Mouse (Mus musculus) midbrain, embryonic 15.5 days (tissue): ENCODE data around the gene Lck. TPM values are rescaled to one million over a fixed set of nuclear protein-coding genes. Genes with fewer than 3 reads are reported as not detected.

Source experiments
- ATAC-seq: fragments of 200-750 bp; cut with Nextera tagmentation; replicated peaks from 2 replicates; pipeline ENCODE4 v1.8.0; 2017; ENCODE audit warnings: moderate TSS enrichment
- H3K27ac ChIP-seq: fragments of 300-500 bp; sonication (generic); 2 replicates; pipeline ENCODE4 v1.5.1; 2015; ENCODE audit warnings: mild to moderate bottlenecking, inconsistent platforms
- H3K27me3 ChIP-seq: fragments of 300-500 bp; sonication (generic); replicated peaks from 2 replicates; pipeline ENCODE4 v1.6.1; 2015; ENCODE audit warnings: inconsistent platforms
- H3K36me3 ChIP-seq: fragments of 300-500 bp; sonication (generic); replicated peaks from 2 replicates; pipeline ENCODE4 v1.6.1; 2015; ENCODE audit warnings: inconsistent platforms
- H3K4me1 ChIP-seq: fragments of 300-500 bp; sonication (generic); 2 replicates; pipeline ENCODE4 v1.6.1; 2015; ENCODE audit warnings: inconsistent platforms
- H3K4me2 ChIP-seq: fragments of 300-500 bp; sonication (generic); 2 replicates; pipeline ENCODE4 v1.6.1; 2015; ENCODE audit warnings: inconsistent platforms, mild to moderate bottlenecking, moderate library complexity
- H3K4me3 ChIP-seq: fragments of 300-500 bp; sonication (generic); 2 replicates; pipeline ENCODE4 v1.5.1; 2015; ENCODE audit warnings: mild to moderate bottlenecking, inconsistent platforms
- H3K9ac ChIP-seq: fragments of 300-500 bp; sonication (generic); 2 replicates; pipeline ENCODE4 v1.6.1; 2015; ENCODE audit warnings: mild to moderate bottlenecking, inconsistent platforms
- H3K9me3 ChIP-seq: fragments of 300-500 bp; sonication (generic); 2 replicates; pipeline ENCODE4 v1.6.1; 2016; ENCODE audit warnings: inconsistent platforms
- WGBS: fragments of 180-500 bp; shearing (Covaris S2); methylation state at CpG from one replicate; pipeline ENCODE4 v1.1.7; 2015; ENCODE audit warnings: mixed read lengths; 5-methylcytosine and 5-hydroxymethylcytosine counted together
- polyA plus RNA-seq: library from polyadenylated mRNA; unstranded; fragments of >200 nt; fragmentation: Nextera tagmentation; extraction: Ambion mirVana; gene quantifications from 2 replicates; pipeline ENCODE4 v1.2.1, GENCODE M21; 2015

Lck gene
- polyA plus RNA-seq, 1 experiment from 2014 or later = 12.5 TPM

DNA sequence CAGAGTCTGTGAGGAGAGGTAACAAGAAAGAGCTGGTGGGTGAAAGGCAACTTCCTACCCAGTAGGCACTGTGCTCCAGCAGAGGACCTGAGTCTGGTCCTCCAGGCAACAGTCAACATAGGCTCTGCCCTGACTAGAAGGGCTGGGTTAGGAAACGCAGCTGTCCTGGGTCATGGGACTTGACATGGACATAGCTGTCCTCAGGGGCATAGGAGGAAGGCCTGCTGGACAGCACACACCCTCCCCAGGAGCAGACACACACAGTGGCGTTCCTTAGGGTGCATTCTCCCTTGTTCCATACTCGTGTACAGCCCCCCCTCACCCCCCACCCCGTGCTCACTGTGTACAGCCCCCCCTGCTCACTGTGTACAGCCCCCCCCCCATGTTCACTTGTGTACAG lies 37.0 kb upstream of the Lck start:
- WGBS = 73% methylated on average over 4 of the region's 4 CpGs
- H3K4me3 ChIP-seq = no peak overlapping the region
- no peak overlapping the region for H3K27ac ChIP-seq
- no peak overlapping the region for H3K9ac ChIP-seq
- no peaks in the 10 kb centered on the region for H3K9me3 ChIP-seq
- no peak overlapping the region for H3K4me2 ChIP-seq
- H3K27me3 ChIP-seq = no peaks in the 10 kb centered on the region
- peaks cover 10% of the 10 kb centered on the region for H3K36me3 ChIP-seq
- peaks cover 6% of the 10 kb centered on the region; the same call in 1 of the 2 replicates for H3K4me1 ChIP-seq
- no peak for ATAC-seq

DNA sequence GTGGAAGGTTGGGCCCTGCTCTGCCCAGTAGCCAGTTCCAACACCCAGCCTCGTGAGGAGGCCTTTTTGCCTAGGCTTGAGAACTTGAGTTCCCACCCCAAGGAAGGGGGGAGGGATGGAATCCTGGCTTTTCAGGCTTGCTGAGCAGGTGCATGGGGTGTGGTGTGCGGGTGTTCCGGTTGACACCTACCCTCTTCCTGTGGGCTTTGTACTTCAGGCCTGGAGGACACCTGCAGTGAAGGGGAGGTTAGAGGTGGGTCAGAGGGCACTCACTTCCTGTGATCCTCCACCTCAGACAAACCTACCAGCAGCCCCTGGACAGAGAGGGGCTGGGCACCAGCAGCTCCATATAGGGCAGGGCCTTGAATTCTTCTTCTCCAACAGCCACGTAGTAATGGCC lies 36.6 kb upstream of the Lck start:
- 88% methylated on average over 4 of the region's 4 CpGs for WGBS
- Histone ChIP-seq H3K4me1 (peaks cover 6% of the 10 kb centered on the region; the same call in 1 of the 2 replicates), H3K27me3 (no peaks in the 10 kb centered on the region), H3K9ac (no peak overlapping the region), H3K36me3 (peaks cover 13% of the 10 kb centered on the region), H3K9me3 (no peaks in the 10 kb centered on the region), H3K27ac (no peak overlapping the region), H3K4me3 (no peak overlapping the region), H3K4me2 (no peak overlapping the region)
- ATAC-seq = no peak

DNA sequence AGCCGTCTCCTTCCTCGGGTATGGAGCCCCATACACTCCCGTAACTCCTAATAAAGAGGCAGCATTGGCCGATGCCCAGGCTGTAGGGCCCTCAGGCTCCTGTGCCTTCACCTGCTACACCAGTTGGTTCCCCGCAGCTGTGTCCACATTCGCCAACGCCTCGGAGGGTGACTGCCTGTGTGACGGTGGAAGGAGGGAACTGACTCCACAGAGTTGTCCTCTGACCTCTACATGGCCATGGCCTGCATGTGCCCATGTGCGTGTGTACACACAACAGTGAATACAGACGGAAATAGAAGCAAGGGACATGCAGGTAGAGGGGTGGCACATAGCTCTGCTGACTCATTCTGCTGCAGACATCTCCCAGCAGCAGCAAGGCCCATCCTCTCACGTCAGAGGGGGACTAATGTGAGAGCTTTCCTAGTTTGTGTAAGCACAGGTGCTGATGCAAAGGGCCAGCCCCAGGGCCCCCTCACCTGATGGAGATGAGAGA lies 35.7 kb upstream of the Lck start:
- H3K9ac ChIP-seq = no peak overlapping the region

DNA sequence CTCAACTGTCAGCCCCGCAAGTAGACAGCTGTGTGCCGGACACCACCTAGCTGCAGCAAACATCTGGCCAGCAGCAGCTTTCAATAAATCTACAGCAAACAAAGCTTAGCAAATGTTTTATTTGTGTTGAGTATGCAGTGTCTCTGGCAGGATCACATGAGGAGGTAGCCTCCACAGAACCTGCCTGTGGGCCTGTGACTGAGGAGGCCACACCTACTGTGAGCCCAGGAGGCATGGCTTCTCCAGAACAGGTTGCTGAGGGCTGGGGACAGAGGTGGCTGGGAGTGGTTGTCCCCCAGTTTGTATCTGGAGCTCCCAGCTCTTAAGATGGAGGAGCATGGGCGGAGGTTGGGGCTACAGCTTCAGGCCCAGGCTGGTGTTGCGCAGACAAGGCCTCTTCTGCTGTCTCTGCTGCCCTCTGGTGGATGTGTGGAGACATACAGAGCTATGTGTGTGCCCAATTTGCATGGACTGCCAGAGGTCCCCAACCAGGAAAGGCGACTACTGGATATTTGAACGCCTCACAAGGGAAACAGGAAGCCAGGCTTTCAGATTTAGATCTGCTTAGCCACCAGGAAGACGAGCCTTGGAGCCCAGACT lies 35.1 kb upstream of the Lck start:
- peaks cover 6% of the 10 kb centered on the region; the same call in 1 of the 2 replicates for H3K4me1 ChIP-seq
- H3K27me3 ChIP-seq = no peaks in the 10 kb centered on the region
- H3K9me3 ChIP-seq = no peaks in the 10 kb centered on the region
- H3K9ac ChIP-seq = 0 out of 2 replicates have a peak overlapping the region, but pooled peaks have one; percentile 14
- peak; percentile 78 for ATAC-seq
- WGBS = 40% methylated on average over 7 of the region's 7 CpGs
- no peak overlapping the region for H3K4me3 ChIP-seq
- H3K4me2 ChIP-seq = no peak overlapping the region
- peak overlapping the region; percentile 72 for H3K27ac ChIP-seq
- H3K36me3 ChIP-seq = peaks cover 18% of the 10 kb centered on the region

More for the DNA sequence above, 35.7 kb upstream of the Lck start:
- no peaks in the 10 kb centered on the region for H3K9me3 ChIP-seq
- peaks cover 6% of the 10 kb centered on the region; the same call in 1 of the 2 replicates for H3K4me1 ChIP-seq
- 85% methylated on average over 12 of the region's 12 CpGs for WGBS
- no peak overlapping the region for H3K27ac ChIP-seq
- ATAC-seq = no peak
- no peaks in the 10 kb centered on the region for H3K27me3 ChIP-seq
- peaks cover 18% of the 10 kb centered on the region for H3K36me3 ChIP-seq
- H3K4me2 ChIP-seq = no peak overlapping the region
- no peak overlapping the region for H3K4me3 ChIP-seq

DNA sequence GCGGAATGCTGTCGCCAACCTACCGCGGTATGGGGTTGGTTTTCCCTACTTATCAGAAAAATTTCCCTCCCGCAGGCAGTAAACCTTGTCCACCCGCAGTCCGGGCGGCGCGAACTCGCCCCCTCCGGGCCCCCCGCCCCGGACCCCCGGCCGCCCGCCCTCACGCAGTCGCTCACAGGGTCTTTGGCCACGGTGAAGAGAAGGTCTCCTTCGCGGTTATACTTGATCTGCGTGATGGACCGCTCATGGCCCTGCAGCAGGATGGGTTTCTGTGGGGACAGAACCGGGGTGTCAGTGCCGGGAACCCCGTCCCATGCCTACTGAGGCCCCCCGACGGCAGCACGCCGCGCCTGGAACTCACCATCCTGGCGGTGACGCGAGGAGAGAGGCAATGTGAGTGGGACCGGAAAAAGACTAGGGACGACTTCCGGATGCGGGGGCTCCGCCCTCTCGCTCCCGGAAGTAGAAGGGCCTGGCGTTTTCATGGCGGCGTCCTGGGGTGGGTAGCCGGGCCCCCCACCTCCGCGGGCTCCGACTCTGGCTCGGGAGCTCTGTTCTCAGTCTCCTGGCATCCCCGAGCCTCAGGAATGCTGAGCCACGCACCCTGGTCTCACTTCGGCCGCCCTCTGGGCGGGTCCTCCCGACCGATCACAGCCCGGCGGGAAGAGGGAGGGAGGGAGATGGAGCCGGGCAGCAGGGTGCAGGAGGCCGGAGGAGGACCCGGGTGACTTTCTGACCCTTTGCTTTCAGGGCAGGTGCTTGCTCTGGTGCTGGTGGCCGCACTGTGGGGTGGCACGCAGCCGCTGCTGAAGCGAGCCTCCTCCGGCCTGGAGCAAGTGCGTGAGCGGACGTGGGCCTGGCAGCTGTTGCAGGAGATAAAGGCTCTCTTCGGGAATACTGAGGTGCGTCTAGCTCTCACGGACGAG lies 27.1 kb upstream of the Lck start, which contains the start of the genes Eif3i and Tmem234:
Eif3i (minus strand) TSS at position 416 of the 926 bp plus-strand sequence.
Tmem234 (plus strand) TSS at position 436 of the 926 bp plus-strand sequence.
- Histone ChIP-seq H3K9ac (peak within 1 kb of the TSS; percentile 96), H3K9me3 (no peaks in the 10 kb centered on the region), H3K36me3 (peaks cover 14% of the 10 kb centered on the region; the same call in 1 of the 2 replicates), H3K4me1 (peaks cover 34% of the 10 kb centered on the region), H3K4me3 (peak within 1 kb of the TSS; percentile 92), H3K4me2 (peak within 1 kb of the TSS; percentile 85), H3K27ac (peak within 1 kb of the TSS; percentile 77), H3K27me3 (no peaks in the 10 kb centered on the region)
- ATAC-seq = peak; percentile 91
- under 1% methylated on average over 74 of the region's 74 CpGs for WGBS

DNA sequence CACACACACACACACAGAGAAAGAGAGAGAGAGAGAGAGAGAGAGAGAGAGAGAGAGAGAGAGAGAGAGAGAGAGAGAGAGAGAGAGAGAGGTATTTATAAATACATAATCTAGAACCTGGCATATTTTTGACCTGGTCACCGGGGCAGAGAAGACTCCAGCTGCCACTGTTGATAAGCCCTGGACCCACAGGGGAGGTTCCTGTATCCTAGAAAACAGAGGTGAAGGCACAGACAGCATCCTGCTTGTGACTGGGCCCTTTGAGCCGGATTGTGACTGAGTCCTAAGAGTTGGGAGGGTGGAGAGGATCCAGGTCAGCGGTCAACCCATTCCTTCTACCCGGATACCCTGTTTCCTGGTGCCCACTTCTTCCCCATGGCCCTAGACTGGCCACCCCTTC lies 15.4 kb upstream of the Lck start:
- H3K27ac ChIP-seq = no peak overlapping the region

DNA sequence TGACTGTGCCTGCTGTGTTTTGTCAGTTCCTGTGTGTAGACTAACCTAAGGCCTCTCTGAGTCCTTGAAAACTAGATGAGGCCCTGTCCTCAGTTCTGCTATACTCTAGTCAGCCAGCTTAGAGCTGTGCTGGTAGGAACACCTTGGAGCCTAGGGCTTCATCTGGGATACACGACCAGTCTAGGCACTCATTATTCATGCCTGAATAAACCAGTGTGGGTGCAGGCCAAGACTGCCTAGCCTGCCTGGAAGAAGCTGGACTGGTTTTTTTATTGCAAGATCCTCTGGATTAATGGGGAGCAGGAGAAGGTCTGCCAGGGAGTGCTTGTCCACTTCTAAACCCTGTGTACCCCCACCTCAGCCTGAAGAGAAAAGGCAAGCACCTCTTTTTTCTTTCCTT lies 13.5 kb upstream of the Lck start:
- WGBS = 34% methylated on average over 1 of the region's 1 CpGs
- ATAC-seq = no peak
- H3K4me2 ChIP-seq = no peak overlapping the region
- H3K9me3 ChIP-seq = no peaks in the 10 kb centered on the region
- H3K36me3 ChIP-seq = peaks cover 18% of the 10 kb centered on the region
- no peak overlapping the region for H3K9ac ChIP-seq
- no peak overlapping the region for H3K4me3 ChIP-seq
- H3K27ac ChIP-seq = no peak overlapping the region
- H3K27me3 ChIP-seq = no peaks in the 10 kb centered on the region
- H3K4me1 ChIP-seq = peaks cover 8% of the 10 kb centered on the region; the same call in 1 of the 2 replicates

More for the DNA sequence above, 15.4 kb upstream of the Lck start:
- no peak for ATAC-seq
- Histone ChIP-seq H3K4me2 (no peak overlapping the region), H3K9me3 (no peaks in the 10 kb centered on the region), H3K9ac (no peak overlapping the region), H3K36me3 (peaks cover 34% of the 10 kb centered on the region), H3K27me3 (no peaks in the 10 kb centered on the region), H3K4me3 (no peak overlapping the region), H3K4me1 (peaks cover 8% of the 10 kb centered on the region; the same call in 1 of the 2 replicates)
- 81% methylated on average over 4 of the region's 4 CpGs for WGBS

DNA sequence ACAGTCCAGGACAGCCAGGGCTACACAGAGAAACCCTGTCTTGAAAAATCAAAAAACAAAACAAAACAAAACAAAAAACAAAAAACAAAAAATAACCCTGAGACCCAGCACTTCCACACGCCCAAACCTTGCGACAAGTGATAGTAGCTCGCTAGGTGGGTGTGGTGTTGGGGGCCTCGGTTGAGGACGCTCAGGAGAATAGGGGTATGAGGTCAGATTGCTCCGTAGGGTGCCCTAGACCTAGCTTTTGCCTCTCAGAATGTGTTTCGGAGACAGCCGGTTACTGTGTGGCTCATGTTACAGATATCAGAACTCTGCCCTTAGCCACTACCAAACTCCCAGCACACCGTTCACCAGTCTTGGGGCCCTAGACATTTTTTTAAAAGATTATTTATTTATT lies 12.3 kb upstream of the Lck start:
- WGBS = 86% methylated on average over 9 of the region's 9 CpGs
- ATAC-seq = no peak
- Histone ChIP-seq H3K9ac (no peak overlapping the region), H3K4me1 (peaks cover 8% of the 10 kb centered on the region; the same call in 1 of the 2 replicates), H3K27me3 (no peaks in the 10 kb centered on the region), H3K36me3 (peaks cover 7% of the 10 kb centered on the region; the same call in 1 of the 2 replicates), H3K4me2 (no peak overlapping the region), H3K4me3 (no peak overlapping the region), H3K27ac (no peak overlapping the region), H3K9me3 (no peaks in the 10 kb centered on the region)

DNA sequence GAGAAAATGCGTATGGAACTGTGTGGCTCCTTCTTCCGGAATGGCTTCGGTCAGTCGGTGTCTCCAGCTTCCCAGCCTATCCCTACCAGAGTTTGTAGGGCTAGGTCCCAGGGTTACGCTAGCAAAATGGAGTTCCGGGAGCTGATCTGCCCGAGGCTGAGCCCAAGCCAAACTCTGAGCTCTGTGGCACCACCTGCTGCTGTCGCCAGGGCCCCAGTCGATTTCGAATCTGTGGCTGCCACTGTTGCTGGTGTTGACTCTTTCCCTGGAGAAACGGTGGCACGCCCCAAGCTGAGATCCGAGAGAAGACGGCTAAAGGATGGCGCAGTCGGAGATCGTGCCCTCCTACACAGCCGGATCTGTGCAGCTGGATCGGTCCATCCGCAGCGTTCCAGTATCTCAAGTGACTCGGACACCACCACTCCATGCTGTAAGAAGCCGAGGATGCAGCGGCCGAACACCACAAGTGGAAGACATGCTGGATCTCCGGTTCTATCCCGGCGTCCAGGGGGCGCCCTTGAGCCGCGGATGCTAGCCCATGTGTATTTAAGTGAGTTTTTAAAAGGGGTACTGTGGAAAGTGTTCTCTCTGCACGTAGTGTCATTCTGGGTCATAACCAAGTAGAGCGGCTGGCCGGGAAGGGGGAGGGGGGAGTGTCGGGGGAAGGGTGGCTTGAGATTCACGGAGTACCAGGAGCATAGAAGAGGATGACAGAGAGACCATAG lies 11.6 kb upstream of the Lck start:
- ATAC-seq = no peak
- H3K36me3 ChIP-seq = no peaks in the 10 kb centered on the region
- peak overlapping the region; percentile 12; the same call in 1 of the 2 replicates for H3K9ac ChIP-seq
- no peaks in the 10 kb centered on the region for H3K9me3 ChIP-seq
- no peak overlapping the region for H3K27ac ChIP-seq
- H3K27me3 ChIP-seq = no peaks in the 10 kb centered on the region
- peaks cover 8% of the 10 kb centered on the region; the same call in 1 of the 2 replicates for H3K4me1 ChIP-seq
- 2% methylated on average over 36 of the region's 36 CpGs for WGBS
- H3K4me3 ChIP-seq = peak overlapping the region; percentile 24
- peak overlapping the region; percentile 49 for H3K4me2 ChIP-seq

DNA sequence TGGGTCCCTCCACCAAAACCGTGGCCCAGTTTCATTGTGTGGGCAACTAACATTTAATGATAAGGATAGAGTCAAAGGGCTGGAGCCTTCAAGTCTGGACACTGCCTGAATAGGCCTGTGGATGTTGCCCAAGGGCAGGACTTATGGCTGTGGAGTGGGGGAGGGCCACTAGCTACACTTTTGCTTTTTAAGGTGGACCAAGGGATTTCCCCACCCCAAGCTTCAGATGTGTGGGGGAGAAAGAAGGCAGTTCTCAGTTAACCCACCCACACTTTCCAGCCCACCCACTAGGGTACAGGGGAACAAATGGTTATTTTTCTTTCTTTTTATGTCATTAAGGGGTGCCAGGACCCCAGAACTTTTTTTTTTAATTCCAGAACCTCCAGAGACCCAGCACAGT lies 10.9 kb upstream of the Lck start:
- WGBS = 79% methylated on average over 1 of the region's 1 CpGs
- Histone ChIP-seq H3K9ac (no peak overlapping the region), H3K4me2 (peak overlapping the region; percentile 49), H3K27ac (no peak overlapping the region), H3K9me3 (no peaks in the 10 kb centered on the region), H3K36me3 (no peaks in the 10 kb centered on the region), H3K27me3 (no peaks in the 10 kb centered on the region), H3K4me3 (no peak overlapping the region), H3K4me1 (peaks cover 8% of the 10 kb centered on the region; the same call in 1 of the 2 replicates)
- ATAC-seq = no peak

DNA sequence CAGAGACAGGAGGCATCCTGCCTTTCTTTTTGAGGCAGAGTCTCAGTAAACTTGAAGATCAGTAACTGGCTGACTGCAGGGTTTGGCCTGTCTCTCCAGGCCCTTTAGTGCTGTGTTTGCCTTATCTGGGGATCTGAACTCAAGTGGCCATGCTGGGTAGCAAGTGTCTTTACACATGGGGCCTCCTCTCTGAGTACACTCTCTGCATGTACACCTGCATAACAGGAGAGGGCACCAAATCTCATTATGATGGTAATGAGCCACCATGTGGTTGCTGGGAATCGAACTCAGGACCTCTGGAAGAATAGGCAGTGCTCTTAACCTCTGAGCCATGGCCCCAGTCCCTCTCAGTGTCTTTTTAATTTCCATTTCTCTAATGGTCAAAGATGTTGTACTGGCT lies 8.8 kb upstream of the Lck start:
- Histone ChIP-seq H3K27ac (no peak overlapping the region), H3K27me3 (no peaks in the 10 kb centered on the region), H3K36me3 (no peaks in the 10 kb centered on the region), H3K9me3 (no peaks in the 10 kb centered on the region), H3K4me2 (no peak overlapping the region), H3K4me3 (no peak overlapping the region), H3K4me1 (peaks cover 10% of the 10 kb centered on the region; the same call in 1 of the 2 replicates), H3K9ac (no peak overlapping the region)
- WGBS = 78% methylated on average over 1 of the region's 1 CpGs
- no peak for ATAC-seq
